Mouse (Mus musculus) heart, embryonic 14.5 days (tissue): ENCODE measurements at regions not wholly inside any gene's neighbourhood (a gene's known extent, or its start where the extent isn't known, plus 50 kb on each side); places are given as distances from the start of the nearest gene placed in this dataset.

Source experiments
- ATAC-seq: fragments of 200-750 bp; cut with Nextera tagmentation; 2 replicates; pipeline ENCODE4 v1.8.0; 2017; ENCODE audit warnings: low read depth, moderate TSS enrichment; ENCODE audit not compliant: insufficient number of reproducible peaks, insufficient read depth, low FRiP score
- H3K27ac ChIP-seq, 2 experiments: fragments of 200-500 bp in 1 of 2; fragments of 300-500 bp in 1 of 2; sonication (generic) in 1 of 2; replicated peaks in 1 of 2; 2 replicates each; pipeline ENCODE4 v1.5.1; 2012 to 2014; ENCODE audit warnings: low read depth in 2 of 2, low read length in 2 of 2, control low read depth in 1 of 2, mild to moderate bottlenecking in 1 of 2, mixed read lengths in 1 of 2; ENCODE audit not compliant: control insufficient read depth in 1 of 2, insufficient read depth in 1 of 2
- H3K27me3 ChIP-seq: fragments of 300-500 bp; sonication (generic); 2 replicates; pipeline ENCODE4 v1.6.1; 2014; ENCODE audit warnings: mild to moderate bottlenecking, low read length, control low read depth; ENCODE audit not compliant: control insufficient read depth, insufficient read depth
- H3K36me3 ChIP-seq: fragments of 300-500 bp; sonication (generic); 2 replicates; pipeline ENCODE4 v1.6.1; 2014; ENCODE audit warnings: mild to moderate bottlenecking, control low read depth, low read length, mixed read lengths; ENCODE audit not compliant: control insufficient read depth, insufficient read depth
- H3K4me1 ChIP-seq, 2 experiments: fragments of 200-500 bp in 1 of 2; fragments of 300-500 bp in 1 of 2; sonication (generic) in 1 of 2; 2 replicates each; pipeline ENCODE4 v1.6.1; 2012 to 2014; ENCODE audit warnings: low read length in 2 of 2, control low read depth in 1 of 2, mixed read lengths in 1 of 2; ENCODE audit not compliant: control insufficient read depth in 2 of 2, insufficient read depth in 2 of 2
- H3K4me2 ChIP-seq: fragments of 300-500 bp; sonication (generic); 2 replicates; pipeline ENCODE4 v1.6.1; 2014; ENCODE audit warnings: mild to moderate bottlenecking, low read length
- H3K4me3 ChIP-seq, 2 experiments: fragments of 200-500 bp in 1 of 2; fragments of 300-500 bp in 1 of 2; sonication (generic) in 1 of 2; 2 replicates each; pipeline ENCODE4 v1.5.1; 2012 to 2014; ENCODE audit warnings: low read length in 2 of 2, mild to moderate bottlenecking in 2 of 2, control low read depth in 1 of 2, low read depth in 1 of 2, moderate library complexity in 1 of 2; ENCODE audit not compliant: control insufficient read depth in 1 of 2, insufficient read depth in 1 of 2
- H3K9ac ChIP-seq: fragments of 300-500 bp; sonication (generic); 2 replicates; pipeline ENCODE4 v1.6.1; 2014; ENCODE audit warnings: mild to moderate bottlenecking, low read length
- H3K9me3 ChIP-seq: fragments of 300-500 bp; sonication (generic); 2 replicates; pipeline ENCODE4 v1.6.1; 2016; ENCODE audit warnings: low read length, control low read depth; ENCODE audit not compliant: control insufficient read depth
- WGBS: fragments of 180-500 bp; shearing (Covaris S2); extraction: QIAGEN DNeasy Blood & Tissue Kit; methylation state at CpG from one replicate; pipeline ENCODE4 v1.1.7; 2014; 5-methylcytosine and 5-hydroxymethylcytosine counted together

DNA sequence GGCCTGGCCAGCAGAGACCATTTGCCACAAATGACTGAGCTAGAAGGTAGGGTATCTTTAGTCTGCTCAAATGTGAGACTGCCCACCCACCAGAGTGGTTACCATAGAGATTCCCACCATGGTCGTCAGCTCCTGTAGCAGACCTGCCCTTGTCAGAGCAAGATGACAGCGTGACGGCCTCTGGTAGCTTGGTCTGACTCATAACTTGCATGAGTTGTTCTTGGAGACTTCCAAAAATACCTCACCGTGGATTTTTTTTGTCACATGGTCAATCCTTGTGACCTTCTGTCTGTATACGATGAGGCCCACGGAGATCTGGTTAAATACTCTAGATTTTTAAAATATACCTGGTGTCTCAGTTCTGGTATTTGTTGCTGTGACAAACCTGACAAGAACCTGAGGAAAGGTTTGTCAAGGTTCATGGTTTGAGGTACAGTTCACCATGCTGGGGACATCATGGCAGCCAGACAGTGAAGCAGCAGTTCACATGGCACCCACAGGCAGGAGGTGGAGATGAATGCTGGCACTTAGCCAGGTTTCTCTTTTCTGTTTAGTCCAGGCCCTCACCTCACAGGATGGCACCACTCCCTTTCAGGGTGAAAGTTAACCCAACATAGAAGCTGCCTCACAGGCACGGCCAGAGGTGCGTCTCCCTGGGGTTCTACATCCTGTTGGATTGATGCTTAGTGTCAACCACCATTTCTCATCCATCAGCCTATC, 91.4 kb upstream of the Ctnnb1 start:
- Histone ChIP-seq H3K9me3 (0 out of 2 replicates have a peak, but pooled peaks cover 2% of the 10 kb centered on the region), H3K4me2 (no peak overlapping the region), H3K9ac (no peak overlapping the region), H3K36me3 (no peaks in the 10 kb centered on the region), H3K4me3 (no peak overlapping the region), H3K4me1 (no peaks in the 10 kb centered on the region), H3K27ac (no peak overlapping the region), H3K27me3 (no peaks in the 10 kb centered on the region)
- 76% methylated on average over 8 of the region's 8 CpGs for WGBS
- ATAC-seq, result no peak

- H3K9me3 ChIP-seq, result 0 out of 2 replicates have a peak, but pooled peaks cover 2% of the 10 kb centered on the region
- H3K36me3 ChIP-seq, result no peaks in the 10 kb centered on the region
- no peak overlapping the region for H3K9ac ChIP-seq
- no peak overlapping the region for H3K4me2 ChIP-seq
- peaks cover 7 to 12% of the 10 kb centered on the region in 2 experiments for H3K4me1 ChIP-seq
- H3K27me3 ChIP-seq, result no peaks in the 10 kb centered on the region
- no peak overlapping the region for H3K4me3 ChIP-seq
- H3K27ac ChIP-seq, result no peak overlapping the region
- ATAC-seq, result no peak
- WGBS, result 79% methylated on average over 8 of the region's 8 CpGs
These were observed 85.3 kb upstream of the Ctnnb1 start for GRCm38 (mm10) chr9:120843753-120844152.

DNA sequence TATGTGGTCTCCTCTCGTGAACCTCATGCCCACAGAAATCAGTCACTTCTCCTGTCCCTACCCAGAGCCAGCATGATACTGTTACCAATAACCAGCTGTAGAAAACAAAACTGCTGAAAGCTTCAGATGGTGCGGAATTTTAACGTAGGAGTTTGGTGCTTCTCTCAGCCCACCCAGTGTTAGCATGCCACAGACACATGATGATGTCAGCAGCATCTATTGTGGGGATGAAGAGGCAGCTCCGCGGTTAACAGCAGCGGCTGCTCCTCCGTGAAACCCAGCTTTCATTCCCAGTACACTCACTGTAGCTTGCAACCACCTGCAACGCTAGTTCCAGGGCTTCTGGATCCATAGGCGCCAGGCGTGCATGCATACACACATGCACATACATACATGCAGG, 83.5 kb upstream of the Ctnnb1 start:
- Histone ChIP-seq H3K4me3 (no peak overlapping the region), H3K27me3 (no peaks in the 10 kb centered on the region), H3K27ac (no peak overlapping the region), H3K4me1 (peaks cover 14 to 15% of the 10 kb centered on the region in 2 experiments), H3K9me3 (0 out of 2 replicates have a peak, but pooled peaks cover 2% of the 10 kb centered on the region), H3K36me3 (no peaks in the 10 kb centered on the region), H3K9ac (no peak overlapping the region), H3K4me2 (no peak overlapping the region)
- ATAC-seq, result no peak
- WGBS, result 77% methylated on average over 10 of the region's 10 CpGs

DNA sequence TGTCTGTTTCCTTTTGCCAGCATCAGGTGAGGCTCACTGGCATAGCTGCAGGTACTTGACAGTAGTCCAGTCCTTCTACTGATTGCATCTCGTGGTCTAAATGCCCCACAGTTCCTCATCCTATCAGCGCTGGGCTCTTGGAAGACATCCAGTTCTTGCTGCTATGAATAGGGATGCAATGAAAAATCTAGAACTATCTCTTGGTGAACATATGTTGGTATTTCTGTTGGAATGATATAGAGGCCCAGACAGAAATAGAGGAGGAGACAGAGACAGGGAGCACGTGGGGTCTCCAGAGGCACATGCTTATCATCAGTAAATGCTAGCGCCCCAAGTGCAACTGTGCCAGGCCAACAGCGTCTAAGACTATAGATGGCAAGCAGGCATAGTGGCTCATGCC, 81.4 kb upstream of the Ctnnb1 start:
- Histone ChIP-seq H3K9me3 (no peaks in the 10 kb centered on the region), H3K27ac (no peak overlapping the region; a peak in 1 of 4 replicates), H3K4me3 (no peak overlapping the region), H3K9ac (no peak overlapping the region), H3K36me3 (no peaks in the 10 kb centered on the region), H3K4me1 (peaks cover 18 to 19% of the 10 kb centered on the region in 2 experiments), H3K27me3 (no peaks in the 10 kb centered on the region), H3K4me2 (no peak overlapping the region)
- WGBS, result 28% methylated on average over 5 of the region's 5 CpGs
- ATAC-seq, result no peak

- no peak overlapping the region for H3K9ac ChIP-seq
- no peaks in the 10 kb centered on the region for H3K27me3 ChIP-seq
- H3K4me3 ChIP-seq, result no peak overlapping the region
- WGBS, result 64% methylated on average over 2 of the region's 2 CpGs
- no peak for ATAC-seq
- H3K4me1 ChIP-seq, result peaks cover 26% of the 10 kb centered on the region in 2 experiments
- no peak overlapping the region for H3K27ac ChIP-seq
- no peaks in the 10 kb centered on the region for H3K9me3 ChIP-seq
- no peaks in the 10 kb centered on the region for H3K36me3 ChIP-seq
- no peak overlapping the region for H3K4me2 ChIP-seq
These were observed 80.1 kb upstream of the Ctnnb1 start for GRCm38 (mm10) chr9:120848962-120849361.

DNA sequence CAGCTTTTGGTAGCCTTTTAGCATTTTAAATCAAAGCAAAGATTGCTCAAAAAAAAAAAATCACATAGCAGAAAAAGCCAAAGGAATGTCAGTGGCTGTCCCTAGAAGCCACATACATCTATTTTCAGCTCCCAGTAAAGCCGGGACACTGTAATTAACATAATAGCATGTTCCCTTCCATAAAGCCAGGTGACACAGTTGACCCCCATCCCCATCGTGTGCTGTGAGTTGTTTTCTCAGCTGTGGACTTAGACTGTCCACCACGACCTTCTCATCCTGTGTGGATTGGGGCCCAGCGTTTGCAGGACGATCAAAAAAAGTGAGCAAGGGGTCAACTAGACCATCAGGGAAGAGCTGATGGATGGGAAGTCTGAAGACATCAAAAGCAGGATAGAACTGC, 78.9 kb upstream of the Ctnnb1 start:
- no peak for ATAC-seq
- Histone ChIP-seq H3K4me2 (no peak overlapping the region), H3K4me3 (no peak overlapping the region), H3K4me1 (peaks cover 30 to 31% of the 10 kb centered on the region in 2 experiments), H3K27ac (no peak overlapping the region), H3K27me3 (no peaks in the 10 kb centered on the region), H3K36me3 (no peaks in the 10 kb centered on the region), H3K9me3 (no peaks in the 10 kb centered on the region), H3K9ac (no peak overlapping the region)
- WGBS, result 68% methylated on average over 5 of the region's 5 CpGs

DNA sequence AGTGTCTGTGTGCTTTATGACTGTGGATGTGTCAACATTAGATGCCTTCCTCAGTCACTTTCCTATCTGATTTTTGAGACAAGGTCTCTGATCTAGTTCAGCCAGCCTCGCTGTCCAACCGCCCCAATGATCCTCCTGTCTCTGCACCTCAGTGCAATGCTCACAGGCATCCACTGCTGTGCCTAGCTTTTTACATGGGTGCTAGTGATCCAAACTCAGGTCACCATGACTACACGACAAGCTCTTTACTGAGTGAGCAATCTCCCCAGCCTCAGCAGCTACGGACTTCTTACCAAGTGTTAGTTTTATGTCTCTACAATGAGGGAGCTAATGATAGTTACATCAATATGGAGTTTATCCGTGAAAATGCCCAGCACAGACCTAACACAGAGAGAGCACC, 77.1 kb upstream of the Ctnnb1 start:
- Histone ChIP-seq H3K4me3 (no peak overlapping the region), H3K36me3 (no peaks in the 10 kb centered on the region), H3K9me3 (no peaks in the 10 kb centered on the region), H3K4me2 (no peak overlapping the region), H3K9ac (no peak overlapping the region), H3K27ac (peak overlapping the region in 1 of 2 experiments; percentile 61; a peak in 2 of 4 replicates), H3K4me1 (peaks cover 34 to 37% of the 10 kb centered on the region in 2 experiments), H3K27me3 (no peaks in the 10 kb centered on the region)
- no peak for ATAC-seq
- 85% methylated on average over 5 of the region's 5 CpGs for WGBS

DNA sequence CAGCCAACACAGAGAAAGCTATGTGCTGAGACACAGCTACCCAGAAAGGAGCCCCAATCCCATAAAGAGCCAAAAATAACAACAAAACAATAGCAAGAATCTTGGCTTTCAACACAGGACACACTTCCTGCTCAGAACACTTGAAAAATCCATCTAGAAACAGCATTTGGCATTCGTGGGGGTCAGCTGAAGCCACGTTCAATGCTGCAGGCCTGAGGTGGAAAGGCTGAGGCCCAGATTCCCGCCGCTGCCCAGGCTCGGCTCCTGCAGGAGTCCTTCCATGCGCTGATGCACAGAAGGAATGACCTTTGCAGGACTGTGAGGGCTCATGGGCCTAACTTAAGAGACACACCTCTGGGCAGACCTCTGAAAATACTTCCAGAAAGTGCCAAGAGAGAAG, 76.4 kb upstream of the Ctnnb1 start:
- H3K36me3 ChIP-seq, result no peaks in the 10 kb centered on the region
- WGBS, result 44% methylated on average over 6 of the region's 6 CpGs
- ATAC-seq, result 0 out of 2 replicates have a peak, but pooled peaks have one; percentile 40

More for the DNA sequence above, 76.4 kb upstream of the Ctnnb1 start:
- Histone ChIP-seq H3K9ac (peak overlapping the region; percentile 43; the same call in 1 of the 2 replicates), H3K27ac (peak overlapping the region; percentile 61 to 77), H3K4me3 (no peak overlapping the region), H3K27me3 (no peaks in the 10 kb centered on the region), H3K9me3 (no peaks in the 10 kb centered on the region), H3K4me1 (peaks cover 34 to 36% of the 10 kb centered on the region in 2 experiments), H3K4me2 (no peak overlapping the region)
